Comparison of ENCODE assay signal across 24 mouse cellular contexts in the genomic region with DNA sequence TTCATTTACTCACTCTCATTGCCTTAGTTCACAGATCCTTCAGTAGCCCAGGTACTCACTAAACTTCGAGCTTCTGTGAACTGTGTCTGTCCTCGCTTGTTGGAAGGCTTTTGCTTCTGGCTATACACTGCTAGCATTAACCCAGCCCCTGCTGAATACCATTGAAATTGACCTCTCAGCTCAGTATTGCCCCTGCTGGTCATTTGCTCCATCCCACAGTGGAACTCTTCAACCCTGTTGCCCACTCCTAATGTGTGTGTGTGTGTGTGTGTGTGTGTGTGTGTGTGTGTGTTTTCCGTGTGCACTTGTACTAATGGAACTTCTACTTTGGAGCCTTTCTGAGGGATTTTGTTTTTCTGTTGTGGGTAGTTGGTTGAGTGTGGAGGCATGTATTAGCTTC. TPM values are rescaled to one million over a fixed set of nuclear protein-coding genes. Genes with fewer than 3 reads are reported as not detected.
DNase-seq lines count a peak whose midpoint lies in the region; ATAC-seq and TF ChIP-seq lines count a peak whose summit lies in the region.
"Had no signal": no experiment of that assay in that cellular context is flagged by ENCODE, and none has a peak within 500 bp of the region (broad histone marks: within the 10 kb centered on the region; RNA-seq: fewer than 3 reads in every experiment).

No protein-coding gene starts in this region.

- no peak for DNase-seq in hindbrain, postnatal 0 days (ENCODE audit: low spot score)
- DNase-seq in lung, embryonic 14.5 days, result peak; percentile 6
- DNase-seq in lung, postnatal 10 days, result no peak
- peak; percentile 23 for DNase-seq in MN1 (ENCODE audit: low spot score)
- peak; percentile 43 for DNase-seq in retina, postnatal 1 day
- DNase-seq in spleen, adult 18-20 months, result no peak
- DNase-seq in gastrocnemius, postnatal 10 days, result no peak
- DNase-seq: adrenal gland, adult 2 months; cerebellum, adult 9-10 months; heart, postnatal 4 days; kidney, adult 9 months; kidney, postnatal 36 days; lung, adult 18-20 months; thymus, postnatal 4 days had no signal

- no peaks in the 10 kb centered on the region for H3K9me3 ChIP-seq in hindbrain, postnatal 0 days (ENCODE audit: low read length)
- H3K9me3 ChIP-seq in hindbrain, embryonic 16.5 days (ENCODE audit: control insufficient read depth, low read length), result no peaks in the 10 kb centered on the region
- H3K9me3 ChIP-seq in lung, embryonic 14.5 days (ENCODE audit: low read depth, low read length), result no peaks in the 10 kb centered on the region
- H3K9me3 ChIP-seq: embryonic facial prominence, embryonic 12.5 days; heart, embryonic 13.5 days; midbrain, embryonic 10.5 days; neural tube, embryonic 12.5 days had no signal

- H3K9ac ChIP-seq in hindbrain, postnatal 0 days (replicated peaks; ENCODE audit: low read length), result no peak overlapping the region
- no peak overlapping the region for H3K9ac ChIP-seq in hindbrain, embryonic 16.5 days (ENCODE audit: low read depth, low read length)
- no peak overlapping the region for H3K9ac ChIP-seq in lung, embryonic 14.5 days
- H3K9ac ChIP-seq: embryonic facial prominence, embryonic 12.5 days; heart, embryonic 13.5 days; neural tube, embryonic 12.5 days had no signal

- peak; percentile 55 for TF ChIP-seq CTCF in hindbrain, postnatal 0 days (IDR thresholded peaks at IDR 0.05; ENCODE audit: low read depth)
- peak; percentile 35 for TF ChIP-seq CTCF in lung, embryonic 14.5 days (IDR thresholded peaks at IDR 0.05; ENCODE audit: low read depth)

- no peak overlapping the region for H3K27ac ChIP-seq in hindbrain, postnatal 0 days
- no peak overlapping the region for H3K27ac ChIP-seq in hindbrain, embryonic 16.5 days (ENCODE audit: low read depth, low read length)
- no peak overlapping the region for H3K27ac ChIP-seq in lung, embryonic 14.5 days (ENCODE audit: low read depth)
- H3K27ac ChIP-seq: embryonic facial prominence, embryonic 12.5 days; heart, embryonic 13.5 days; macrophage; midbrain, embryonic 10.5 days; neural tube, embryonic 12.5 days had no signal

- H3K4me3 ChIP-seq in hindbrain, postnatal 0 days (ENCODE audit: low read length), result no peak overlapping the region
- H3K4me3 ChIP-seq in hindbrain, embryonic 16.5 days (ENCODE audit: low read length), result no peak overlapping the region
- H3K4me3 ChIP-seq in lung, embryonic 14.5 days (ENCODE audit: low read depth, low read length), result no peak overlapping the region
- H3K4me3 ChIP-seq: embryonic facial prominence, embryonic 12.5 days; erythroblast, embryonic 14.5 days; heart, embryonic 13.5 days; midbrain, embryonic 10.5 days; neural tube, embryonic 12.5 days had no signal

- H3K4me2 ChIP-seq in hindbrain, postnatal 0 days (ENCODE audit: low read depth, low read length), result no peak overlapping the region
- H3K4me2 ChIP-seq in hindbrain, embryonic 16.5 days (ENCODE audit: low read length), result no peak overlapping the region
- H3K4me2 ChIP-seq in lung, embryonic 14.5 days, result no peak overlapping the region
- H3K4me2 ChIP-seq: embryonic facial prominence, embryonic 12.5 days; heart, embryonic 13.5 days; neural tube, embryonic 12.5 days had no signal

- no peaks in the 10 kb centered on the region for H3K27me3 ChIP-seq in hindbrain, postnatal 0 days (ENCODE audit: insufficient read depth, low read length)
- no peaks in the 10 kb centered on the region for H3K27me3 ChIP-seq in hindbrain, embryonic 16.5 days (replicated peaks; ENCODE audit: control insufficient read depth, insufficient read depth, low read length)
- H3K27me3 ChIP-seq in lung, embryonic 14.5 days (ENCODE audit: insufficient read depth, low read length), result no peaks in the 10 kb centered on the region
- H3K27me3 ChIP-seq: embryonic facial prominence, embryonic 12.5 days; heart, embryonic 13.5 days; neural tube, embryonic 12.5 days had no signal

- 84% methylated on average over 3 of the region's 3 CpGs for WGBS in hindbrain, postnatal 0 days
- 82% methylated on average over 3 of the region's 3 CpGs for WGBS in hindbrain, embryonic 16.5 days
- 83% methylated on average over 3 of the region's 3 CpGs for WGBS in lung, embryonic 14.5 days

- H3K4me1 ChIP-seq in hindbrain, postnatal 0 days (ENCODE audit: insufficient read depth, low read length), result peaks cover 9% of the 10 kb centered on the region; the same call in 1 of the 2 replicates
- H3K4me1 ChIP-seq in hindbrain, embryonic 16.5 days (ENCODE audit: control insufficient read depth, insufficient read depth, low read depth, low read length), result peaks cover 12% of the 10 kb centered on the region
- peaks cover 7% of the 10 kb centered on the region; the same call in 1 of the 2 replicates for H3K4me1 ChIP-seq in lung, embryonic 14.5 days (ENCODE audit: insufficient read depth)

- H3K36me3 ChIP-seq in hindbrain, postnatal 0 days (ENCODE audit: insufficient read depth, low read length), result peaks cover 36% of the 10 kb centered on the region
- peaks cover 31% of the 10 kb centered on the region for H3K36me3 ChIP-seq in hindbrain, embryonic 16.5 days (ENCODE audit: control insufficient read depth, insufficient read depth, low read length)
- peaks cover 58% of the 10 kb centered on the region for H3K36me3 ChIP-seq in lung, embryonic 14.5 days (ENCODE audit: insufficient read depth)

- ATAC-seq in hindbrain, postnatal 0 days, result no peak
- no peak for ATAC-seq in hindbrain, embryonic 16.5 days
- ATAC-seq in lung, embryonic 14.5 days (ENCODE audit: insufficient read depth), result no peak
- ATAC-seq: forebrain, embryonic 14.5 days had no signal

RNA-seq across cellular contexts. Expression of gene Banf1, which starts 4.0 kb away (rescaled TPM):
- total RNA-seq in hindbrain, postnatal 0 days (2014; rRNA removed), result 78.3 and 95.8 TPM in 2 replicates
- 316 and 319 TPM in 2 replicates for polyA plus RNA-seq in hindbrain, postnatal 0 days (2015; fragmentation: Nextera tagmentation; extraction: Ambion mirVana)
- polyA plus RNA-seq in hindbrain, embryonic 16.5 days (2015; fragmentation: Nextera tagmentation; extraction: Ambion mirVana), result 315 and 333 TPM in 2 replicates
- 515 and 542 TPM in 2 replicates for polyA plus RNA-seq in lung, embryonic 14.5 days (2014; fragmentation: Nextera tagmentation; extraction: Ambion mirVana)
- total RNA-seq in gastrocnemius, postnatal 10 days (2021), result 100 to 1,000 TPM; 128 to 150 TPM

RNA-seq across cellular contexts. Expression of gene Eif1ad, which starts 4.4 kb away (rescaled TPM):
- total RNA-seq in hindbrain, postnatal 0 days (2014; rRNA removed), result 21.2 and 25.2 TPM in 2 replicates
- 46.7 and 49.2 TPM in 2 replicates for polyA plus RNA-seq in hindbrain, postnatal 0 days (2015; fragmentation: Nextera tagmentation; extraction: Ambion mirVana)
- polyA plus RNA-seq in hindbrain, embryonic 16.5 days (2015; fragmentation: Nextera tagmentation; extraction: Ambion mirVana), result 40.6 and 44.4 TPM in 2 replicates
- polyA plus RNA-seq in lung, embryonic 14.5 days (2014; fragmentation: Nextera tagmentation; extraction: Ambion mirVana), result 59.1 and 71.1 TPM in 2 replicates
- 10 to 100 TPM; 14.0 to 15.6 TPM for total RNA-seq in gastrocnemius, postnatal 10 days (2021)

RNA-seq across cellular contexts. Expression of gene Sart1, which starts 17.6 kb away (rescaled TPM):
- total RNA-seq in hindbrain, postnatal 0 days (2014; rRNA removed), result 23.2 and 30.5 TPM in 2 replicates
- 45.0 and 47.4 TPM in 2 replicates for polyA plus RNA-seq in hindbrain, postnatal 0 days (2015; fragmentation: Nextera tagmentation; extraction: Ambion mirVana)
- 58.8 and 66.0 TPM in 2 replicates for polyA plus RNA-seq in hindbrain, embryonic 16.5 days (2015; fragmentation: Nextera tagmentation; extraction: Ambion mirVana)
- 72.0 and 73.8 TPM in 2 replicates for polyA plus RNA-seq in lung, embryonic 14.5 days (2014; fragmentation: Nextera tagmentation; extraction: Ambion mirVana)
- total RNA-seq in gastrocnemius, postnatal 10 days (2021), result 10 to 100 TPM; 39.8 to 45.4 TPM

RNA-seq across cellular contexts. Expression of gene Cst6, which starts 21.6 kb away (rescaled TPM):
- total RNA-seq in hindbrain, postnatal 0 days (2014; rRNA removed), result 0.50 and 9.8 TPM in 2 replicates
- 14.9 and 16.1 TPM in 2 replicates for polyA plus RNA-seq in hindbrain, postnatal 0 days (2015; fragmentation: Nextera tagmentation; extraction: Ambion mirVana)
- 9.8 and 11.9 TPM in 2 replicates for polyA plus RNA-seq in hindbrain, embryonic 16.5 days (2015; fragmentation: Nextera tagmentation; extraction: Ambion mirVana)
- polyA plus RNA-seq in lung, embryonic 14.5 days (2014; fragmentation: Nextera tagmentation; extraction: Ambion mirVana), result 0.41 TPM in 1 of 2 replicates, not detected in the other
- 1 to 10 TPM; 1.8 to 1.9 TPM for total RNA-seq in gastrocnemius, postnatal 10 days (2021)
- total RNA-seq: common myeloid progenitor, adult 5-6 weeks; granulocyte monocyte progenitor cell, adult 5-6 weeks had no signal
- polyA plus RNA-seq: erythroblast, embryonic 14.5 days had no signal

RNA-seq across cellular contexts. Expression of gene Tsga10ip, which starts 31.4 kb away (rescaled TPM):
- total RNA-seq in hindbrain, postnatal 0 days (2014; rRNA removed), result not detected in 2 replicates
- not detected in 2 replicates for polyA plus RNA-seq in hindbrain, postnatal 0 days (2015; fragmentation: Nextera tagmentation; extraction: Ambion mirVana)
- 0.36 TPM in 1 of 2 replicates, not detected in the other for polyA plus RNA-seq in hindbrain, embryonic 16.5 days (2015; fragmentation: Nextera tagmentation; extraction: Ambion mirVana)
- 0.64 TPM in 1 of 2 replicates, not detected in the other for polyA plus RNA-seq in lung, embryonic 14.5 days (2014; fragmentation: Nextera tagmentation; extraction: Ambion mirVana)
- under 1 TPM in 1 of 2 experiments, not detected in 1; 0.23 TPM for total RNA-seq in gastrocnemius, postnatal 10 days (2021)
- total RNA-seq: adrenal gland, adult 2 months; common myeloid progenitor, adult 5-6 weeks; granulocyte monocyte progenitor cell, adult 5-6 weeks had no signal
- polyA plus RNA-seq: adrenal gland, adult 2 months; erythroblast, embryonic 14.5 days; forebrain, embryonic 14.5 days; macrophage had no signal

Comparison
In these comparisons a context has a peak if more than half of its experiments do, and no peak if none do; other contexts are left out.
1. DNase-seq: peak in lung, embryonic 14.5 days (single experiment), MN1 (single experiment) and retina, postnatal 1 day (single experiment); none in hindbrain, postnatal 0 days (single experiment), lung, postnatal 10 days (single experiment), spleen, adult 18-20 months (0 of 2) and gastrocnemius, postnatal 10 days (single experiment).